Mouse (Mus musculus): ENCODE measurements around the gene Gm11992. TPM values are rescaled to one million over a fixed set of nuclear protein-coding genes. Genes with fewer than 3 reads are reported as not detected.

Gene Gm11992
- not detected in 2 replicates for total RNA-seq (2015; ENCODE audit: low replicate concordance)
- total RNA-seq (2017; ENCODE audit: low replicate concordance) = 0.34 TPM in 1 of 2 replicates, not detected in the other

DNA sequence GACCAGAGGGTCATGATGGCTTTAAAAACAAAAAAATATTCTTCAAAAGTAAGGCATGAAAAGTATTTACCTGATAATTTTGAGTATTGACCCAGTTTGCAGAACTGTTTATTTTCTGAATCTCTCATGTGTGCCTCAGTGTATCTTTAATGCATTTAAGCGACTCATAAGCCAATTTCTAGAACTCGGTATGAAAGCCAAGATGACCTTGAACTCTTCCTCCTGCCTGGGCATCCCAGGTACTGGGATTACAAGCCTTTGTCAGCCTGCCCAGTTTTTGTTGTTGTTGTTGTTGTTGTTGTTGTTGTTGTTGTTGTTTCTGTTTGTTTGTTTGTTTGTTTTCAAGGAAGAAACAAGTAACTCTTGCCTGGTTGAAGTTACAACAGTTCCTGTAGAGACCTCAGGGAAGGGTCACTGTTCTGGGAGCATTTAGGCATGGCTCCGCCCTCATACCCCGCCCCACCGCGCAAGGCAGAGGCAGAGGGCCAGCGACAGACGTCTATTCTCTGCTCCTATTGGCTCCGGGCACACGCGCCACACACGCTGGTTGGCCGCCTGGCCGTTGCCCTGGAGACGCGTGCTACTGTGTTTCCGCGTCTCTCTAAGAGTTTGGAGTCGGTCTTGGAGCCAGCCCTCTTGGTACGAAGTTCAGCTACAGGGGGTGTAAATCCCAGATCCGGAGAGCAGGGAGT is at the start of gene Gm11992:
Gm11992 (plus strand) TSS at position 584 of the 692 bp plus-strand sequence.
- peak; percentile 52 for ATAC-seq (replicated peaks; ENCODE audit: low FRiP score, poor library complexity, severe bottlenecking)

DNA sequence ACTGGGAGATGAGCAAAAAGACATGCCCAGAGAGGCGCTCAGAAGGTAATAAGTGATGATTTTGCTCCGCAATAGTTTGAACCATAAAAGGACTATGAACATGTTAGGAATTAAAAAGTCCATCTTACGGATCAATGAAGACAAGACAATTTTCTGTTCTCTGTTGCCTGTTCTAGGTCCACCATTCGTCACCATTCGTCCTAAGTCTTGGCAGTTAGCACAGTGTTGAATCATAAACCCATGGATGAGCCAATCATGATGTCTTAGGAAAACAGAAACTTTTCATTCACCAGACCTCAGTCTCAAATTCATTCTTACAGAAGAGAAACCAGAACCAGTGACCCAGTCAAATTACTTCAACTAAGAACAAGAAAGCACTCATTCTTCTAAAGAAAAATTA is 39.6 kb upstream of the Gm11992 start:
- ATAC-seq (replicated peaks; ENCODE audit: low FRiP score, poor library complexity, severe bottlenecking) = no peak

GRCm38 (mm10) chr11:9010416-9010815 is 38.0 kb upstream of the Gm11992 start:
- peak; percentile 66 for ATAC-seq (replicated peaks; ENCODE audit: low FRiP score, poor library complexity, severe bottlenecking)

DNA sequence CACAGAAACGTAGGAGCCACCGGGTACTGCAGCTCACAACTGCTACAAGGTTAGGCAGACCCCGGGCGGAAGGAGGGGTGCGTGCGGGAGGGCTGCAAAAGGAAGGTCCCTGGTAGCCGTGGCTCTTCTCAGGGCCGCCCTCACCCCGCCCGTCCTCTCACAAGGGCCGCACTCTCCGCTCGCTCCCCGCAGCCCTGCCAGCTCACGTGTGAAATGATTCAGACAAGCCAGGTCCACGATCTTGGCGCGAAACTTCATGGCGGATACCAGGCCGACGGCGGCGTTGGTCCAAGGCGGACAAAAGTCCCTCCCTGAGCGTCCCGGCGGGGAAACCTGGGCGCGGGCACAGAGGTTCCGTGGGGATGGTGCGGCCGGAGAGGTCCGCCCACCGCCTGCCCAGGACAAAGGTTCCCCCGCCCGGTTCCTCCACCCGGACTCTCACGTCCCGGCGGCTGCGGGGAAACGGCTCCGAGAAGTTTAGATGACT is 37.5 kb upstream of the Gm11992 start, which contains the start of gene Hus1:
Hus1 (minus strand) TSS at position 339 of the 487 bp plus-strand sequence.
- peak; percentile 99 for ATAC-seq (replicated peaks; ENCODE audit: low FRiP score, poor library complexity, severe bottlenecking)

DNA sequence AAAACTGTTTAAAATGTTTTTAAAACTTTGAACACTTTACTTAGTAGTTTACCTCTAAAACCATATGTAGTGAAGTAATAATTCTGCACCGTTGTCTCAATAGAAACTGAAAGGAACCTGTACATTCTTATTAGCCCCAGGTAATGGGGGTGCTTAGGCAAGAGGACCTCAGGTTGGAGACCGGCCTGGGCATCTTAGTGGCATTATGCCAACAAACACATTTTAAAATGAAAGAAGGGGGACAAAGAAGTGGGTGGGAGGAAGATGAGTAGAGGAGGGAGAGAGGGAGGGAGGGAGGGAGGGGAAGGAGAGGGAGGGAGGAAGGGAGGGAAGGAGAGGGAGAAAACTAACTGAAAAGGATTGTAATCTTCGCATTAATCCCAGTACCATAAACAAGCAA is 37.0 kb upstream of the Gm11992 start:
- peak; percentile 20; the same call in 1 of the 2 replicates for ATAC-seq (replicated peaks; ENCODE audit: low FRiP score, poor library complexity, severe bottlenecking)

DNA sequence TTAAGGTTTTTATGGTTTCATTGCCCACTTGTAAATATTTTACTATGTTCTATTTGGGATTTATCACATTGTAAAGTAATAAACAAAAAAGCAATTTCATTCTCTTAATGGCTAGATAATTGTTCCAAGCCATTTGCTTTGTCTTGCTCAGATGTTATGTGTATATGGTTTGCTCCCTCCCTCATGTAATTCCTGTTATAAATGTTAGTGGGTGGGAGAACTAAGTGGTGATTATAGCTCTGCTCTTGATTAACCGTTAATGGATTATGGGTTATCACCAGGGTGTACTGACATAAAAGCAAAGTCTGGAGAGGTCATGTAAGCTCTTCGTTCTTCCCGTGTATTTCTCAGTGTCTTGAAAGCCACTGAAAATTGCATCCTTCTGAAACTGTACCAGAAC is 33.7 kb upstream of the Gm11992 start:
- ATAC-seq (replicated peaks; ENCODE audit: low FRiP score, poor library complexity, severe bottlenecking) = no peak

DNA sequence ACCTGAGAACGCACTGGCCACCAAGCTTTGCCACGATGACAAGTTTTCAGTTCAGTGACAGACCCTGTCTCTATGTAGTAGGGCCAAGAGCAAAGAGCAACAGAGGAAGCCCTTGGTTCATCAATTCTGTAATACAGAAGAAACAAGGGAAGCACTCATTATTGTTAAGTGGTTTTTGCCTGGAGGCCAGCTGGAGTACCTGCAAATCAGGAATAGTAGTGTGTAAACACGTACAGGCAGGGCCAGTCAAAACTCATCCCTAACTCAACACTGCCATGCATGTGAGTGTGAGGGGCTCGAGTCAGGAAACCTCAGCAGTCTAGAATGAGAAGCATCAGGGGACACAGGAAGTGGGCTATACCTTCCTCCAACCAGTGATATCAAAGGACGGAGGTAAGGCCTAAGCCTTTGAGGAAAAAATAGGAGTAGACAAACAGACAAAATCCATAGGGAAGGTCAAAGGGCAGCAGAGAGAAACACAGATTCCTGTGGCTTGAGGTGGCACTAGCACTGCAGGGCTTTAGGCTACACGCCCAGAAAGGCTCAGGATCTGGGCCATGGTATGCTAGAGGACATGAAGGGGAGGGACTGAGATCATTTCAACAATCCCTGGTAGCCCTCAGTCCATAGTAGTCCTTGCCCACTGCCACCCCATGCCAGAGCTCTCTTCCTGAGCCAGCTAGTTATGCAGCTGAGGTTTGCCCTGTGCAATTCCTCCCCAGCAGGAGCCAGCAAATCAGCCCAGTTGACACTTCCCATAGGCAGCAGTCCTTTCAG is 29.7 kb upstream of the Gm11992 start:
- no peak for ATAC-seq (replicated peaks; ENCODE audit: low FRiP score, poor library complexity, severe bottlenecking)

DNA sequence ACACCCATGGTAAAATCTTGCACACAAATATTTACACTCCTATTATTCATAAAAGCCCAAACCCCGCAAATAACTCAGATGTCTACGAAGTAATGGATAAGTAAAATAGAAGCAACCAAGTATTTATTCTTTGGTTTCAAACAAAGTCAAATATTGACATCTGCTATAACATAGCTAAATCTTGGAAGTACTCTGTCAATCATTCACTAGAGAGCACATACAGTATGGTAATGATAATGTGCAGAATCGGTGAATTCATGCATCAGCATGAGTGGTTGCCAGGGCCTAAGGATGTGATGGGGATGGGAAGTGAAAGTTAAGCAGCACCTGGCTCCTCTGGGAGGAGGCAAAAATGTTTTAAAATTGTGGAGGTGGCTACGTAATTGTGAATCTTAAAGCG is 28.2 kb upstream of the Gm11992 start:
- no peak for ATAC-seq (replicated peaks; ENCODE audit: low FRiP score, poor library complexity, severe bottlenecking)

GRCm38 (mm10) chr11:9024782-9025181 is 23.6 kb upstream of the Gm11992 start:
- ATAC-seq (replicated peaks; ENCODE audit: low FRiP score, poor library complexity, severe bottlenecking) = no peak

- ATAC-seq (replicated peaks; ENCODE audit: low FRiP score, poor library complexity, severe bottlenecking) = no peak
Measured at GRCm38 (mm10) chr11:9025211-9025610, 23.2 kb upstream of the Gm11992 start.

DNA sequence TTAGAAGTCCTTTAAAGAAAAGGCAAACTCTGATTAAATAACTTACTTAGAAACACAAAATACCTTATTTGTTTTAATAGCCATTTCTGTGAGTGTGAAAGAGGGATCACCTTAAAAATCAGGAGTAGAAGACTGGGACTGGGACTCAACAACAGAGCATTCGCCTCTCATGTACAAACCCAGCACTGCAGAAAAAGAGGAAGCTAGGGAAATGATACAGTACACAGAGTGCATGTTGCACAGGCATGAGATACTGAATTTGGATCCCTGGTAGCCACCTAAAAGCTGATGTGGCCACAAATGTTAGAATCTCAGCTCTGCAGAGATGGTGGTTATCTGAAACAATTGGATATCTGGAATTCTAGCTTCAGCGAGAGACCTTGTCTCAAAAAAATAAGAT is 16.9 kb upstream of the Gm11992 start:
- ATAC-seq (replicated peaks; ENCODE audit: low FRiP score, poor library complexity, severe bottlenecking) = no peak

GRCm38 (mm10) chr11:9046546-9046945 is 1.8 kb upstream of the Gm11992 start:
- no peak for ATAC-seq (replicated peaks; ENCODE audit: low FRiP score, poor library complexity, severe bottlenecking)

- ATAC-seq (replicated peaks; ENCODE audit: low FRiP score, poor library complexity, severe bottlenecking) = no peak
Measured at GRCm38 (mm10) chr11:9047044-9047443, 1.4 kb upstream of the Gm11992 start.

- ATAC-seq (replicated peaks; ENCODE audit: low FRiP score, poor library complexity, severe bottlenecking) = no peak
Measured at GRCm38 (mm10) chr11:9048703-9049060, 288 bp downstream of the Gm11992 start, which contains the start of gene Sun3. Gene Sun3, minus strand, starts transcription at chr11:9048991.

GRCm38 (mm10) chr11:9050241-9050640 is 1.8 kb downstream of the Gm11992 start:
- ATAC-seq (replicated peaks; ENCODE audit: low FRiP score, poor library complexity, severe bottlenecking) = no peak

DNA sequence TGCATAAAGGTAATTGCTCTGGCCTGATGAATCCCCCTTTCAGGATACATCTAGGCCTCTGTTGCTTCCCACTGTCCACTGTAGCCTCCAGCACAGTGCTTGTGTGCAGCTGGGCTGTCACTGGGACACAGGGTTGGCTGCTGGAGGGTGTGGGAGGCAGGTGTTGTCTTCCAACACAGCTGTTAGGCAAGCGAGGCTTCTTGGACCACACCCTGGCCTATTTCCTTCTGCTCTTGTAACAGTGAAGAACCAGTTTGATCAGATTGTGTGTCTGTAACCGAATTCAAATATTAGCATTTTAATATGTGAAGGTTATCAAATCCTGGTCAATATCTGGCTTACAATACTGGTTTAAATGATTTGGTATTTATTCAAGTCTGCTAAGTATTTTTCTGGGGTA is 3.5 kb downstream of the Gm11992 start:
- no peak for ATAC-seq (replicated peaks; ENCODE audit: low FRiP score, poor library complexity, severe bottlenecking)

DNA sequence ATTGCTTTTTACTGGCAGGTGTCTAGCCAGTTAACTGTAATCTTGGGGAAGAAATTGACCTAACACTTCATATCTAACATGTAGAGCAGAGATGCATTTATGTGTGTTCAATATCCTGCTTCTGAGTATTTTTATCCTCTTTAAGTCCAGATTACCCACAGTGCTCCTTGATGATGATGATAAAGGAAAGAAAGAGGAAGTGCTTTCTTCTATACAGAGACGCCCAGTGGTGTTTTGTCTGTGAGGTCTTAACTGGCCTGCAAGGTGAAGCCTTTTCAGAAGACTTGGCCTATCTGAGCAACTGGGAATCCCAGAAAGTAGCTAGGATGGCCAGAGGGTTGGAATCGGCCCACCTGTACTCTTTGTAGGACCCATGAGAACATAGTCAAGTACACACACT is 8.5 kb downstream of the Gm11992 start:
- ATAC-seq (replicated peaks; ENCODE audit: low FRiP score, poor library complexity, severe bottlenecking) = no peak

- no peak for ATAC-seq (replicated peaks; ENCODE audit: low FRiP score, poor library complexity, severe bottlenecking)
Measured at GRCm38 (mm10) chr11:9057711-9058110, 9.3 kb downstream of the Gm11992 start.

- no peak for ATAC-seq (replicated peaks; ENCODE audit: low FRiP score, poor library complexity, severe bottlenecking)
Measured at GRCm38 (mm10) chr11:9060029-9060428, 11.6 kb downstream of the Gm11992 start.

GRCm38 (mm10) chr11:9060484-9060883 is 12.1 kb downstream of the Gm11992 start:
- no peak for ATAC-seq (replicated peaks; ENCODE audit: low FRiP score, poor library complexity, severe bottlenecking)

DNA sequence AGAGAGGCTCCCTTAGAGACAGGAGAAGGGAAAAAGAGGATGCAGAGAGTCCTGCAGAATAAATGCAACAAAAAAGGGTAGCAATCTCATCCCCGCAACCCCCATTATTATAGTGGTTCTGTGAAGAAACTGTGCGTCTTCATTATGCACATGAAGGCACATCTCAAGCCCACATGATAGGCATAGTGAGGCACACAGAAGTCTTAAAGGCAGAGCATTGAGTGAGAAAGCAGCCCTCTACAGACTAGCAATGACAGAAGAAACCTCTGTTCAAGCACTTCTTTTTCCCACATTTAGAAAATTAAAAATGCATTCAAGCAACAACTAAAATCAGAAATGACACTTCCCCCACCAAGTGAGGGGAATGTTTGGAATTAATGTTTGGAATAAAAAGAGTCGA is 28.1 kb downstream of the Gm11992 start:
- no peak for ATAC-seq (replicated peaks; ENCODE audit: low FRiP score, poor library complexity, severe bottlenecking)

Measured in erythroblast, adult 5-6 weeks (primary cell).